Mouse (Mus musculus) G1E (cell line): ENCODE results near the gene Itgb2l. TPM values are rescaled to one million over a fixed set of nuclear protein-coding genes. Genes with fewer than 3 reads are reported as not detected.

Source experiments
- ATAC-seq: 2 replicates; pipeline ENCODE4 v1.8.0; 2016; ENCODE audit warnings: mild to moderate bottlenecking; ENCODE audit not compliant: insufficient number of reproducible peaks, poor library complexity, low FRiP score, severe bottlenecking; ENCODE audit errors: extremely low read depth
- DNase-seq: peaks from one replicate; pipeline ENCODE4 v3.0.0; 2012; ENCODE audit warnings: low spot score
- H3K27me3 ChIP-seq: 2 replicates; pipeline ENCODE4 v1.6.1; 2012; ENCODE audit warnings: mild to moderate bottlenecking, low read length, inconsistent platforms; ENCODE audit not compliant: insufficient read depth
- H3K36me3 ChIP-seq: replicated peaks from 2 replicates; pipeline ENCODE3; 2012; ENCODE audit warnings: mild to moderate bottlenecking, inconsistent platforms
- H3K4me1 ChIP-seq: 2 replicates; pipeline ENCODE4 v1.6.1; 2012; ENCODE audit warnings: low read depth, low read length, inconsistent platforms, mixed read lengths; ENCODE audit not compliant: insufficient read depth
- H3K4me3 ChIP-seq: 2 replicates; pipeline ENCODE4 v1.5.1; 2012; ENCODE audit warnings: low read depth, mild to moderate bottlenecking, inconsistent platforms, low read length, moderate library complexity, mixed read lengths
- H3K9me3 ChIP-seq: replicated peaks from 2 replicates; pipeline ENCODE4 v1.6.1; 2012; ENCODE audit warnings: inconsistent platforms
- CTCF ChIP-seq: IDR thresholded peaks from 2 replicates; pipeline ENCODE4 v1.5.1; 2012; ENCODE audit warnings: low read depth, low read length, inconsistent platforms, mixed read lengths
- GATA1 ChIP-seq: IDR thresholded peaks from 2 replicates; pipeline ENCODE4 v1.6.1; 2012; ENCODE audit warnings: borderline replicate concordance, low read length, inconsistent platforms, mixed read lengths
- GATA2 ChIP-seq: IDR thresholded peaks from 2 replicates; pipeline ENCODE4 v1.6.1; 2012; ENCODE audit warnings: low read depth, low read length, inconsistent platforms, borderline replicate concordance
- POLR2AphosphoS5 ChIP-seq: IDR thresholded peaks from 2 replicates; pipeline ENCODE4 v1.6.1; 2012; ENCODE audit warnings: low read depth, low read length, inconsistent platforms; ENCODE audit not compliant: insufficient replicate concordance
- TAL1 ChIP-seq: conservative IDR thresholded peaks from 2 replicates; pipeline ENCODE4 v1.6.1; 2012; ENCODE audit warnings: low read depth, low read length, inconsistent platforms, mixed read lengths
- polyA plus RNA-seq: library from polyadenylated mRNA; stranded (reverse); fragments of >175 nt; gene quantifications from 2 replicates; pipeline ENCODE4 v1.2.3, GENCODE M21; 2012
- total RNA-seq, 2 experiments: library from RNA; stranded (forward) in 1 of 2; stranded (reverse) in 1 of 2; fragments of 200-1000 nt in 1 of 2; fragments of >200 nt in 1 of 2; fragmentation: Nextera tagmentation in 1 of 2; gene quantifications; 2 replicates each; pipeline ENCODE4 v1.2.3; 2014 to 2017

Gene Itgb2l
- total and polyA plus RNA-seq, 3 experiments: 0.16 TPM; not detected in 2

- TF ChIP-seq GATA1: no peak
- Histone ChIP-seq H3K9me3 (peaks cover 13% of the 10 kb centered on the region; the same call in 1 of the 2 replicates), H3K4me3 (no peak overlapping the region), H3K27me3 (no peaks in the 10 kb centered on the region; the same call in 1 of the 2 replicates), H3K4me1 (no peaks in the 10 kb centered on the region), H3K36me3 (no peaks in the 10 kb centered on the region)
- DNase-seq (no peak), ATAC-seq (no peak)
Observed at GRCm38 (mm10) chr16:96472361-96472760, 28.9 kb upstream of the Itgb2l start.

DNA sequence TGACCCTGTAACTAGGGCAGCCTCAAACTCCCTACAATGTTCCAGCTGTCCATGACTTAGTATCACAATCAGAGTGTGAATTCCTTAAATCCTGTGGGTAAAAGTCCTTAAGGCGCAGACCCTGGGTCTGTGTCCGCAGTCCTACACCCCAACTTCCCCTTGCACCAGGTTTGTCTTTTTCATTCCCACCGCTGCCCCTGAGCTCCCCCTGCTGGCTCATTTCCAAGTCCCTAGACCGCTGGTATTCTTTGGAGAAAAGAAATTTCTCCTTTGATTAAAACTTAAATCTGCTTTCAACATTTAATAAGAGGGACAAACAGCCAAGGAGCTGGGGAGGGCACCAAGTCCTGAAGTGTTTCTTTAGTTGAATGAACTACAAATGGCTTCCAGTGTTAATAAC, 26.2 kb upstream of the Itgb2l start:
- DNase-seq (no peak), ATAC-seq (no peak)
- Histone ChIP-seq H3K27me3 (no peaks in the 10 kb centered on the region; the same call in 1 of the 2 replicates), H3K4me1 (no peaks in the 10 kb centered on the region), H3K9me3 (peaks cover 10% of the 10 kb centered on the region; the same call in 1 of the 2 replicates), H3K36me3 (no peaks in the 10 kb centered on the region), H3K4me3 (no peak overlapping the region)
- TF ChIP-seq GATA1 (no peak), POLR2AphosphoS5 (no peak), CTCF (no peak), GATA2 (no peak), TAL1 (no peak)

DNA sequence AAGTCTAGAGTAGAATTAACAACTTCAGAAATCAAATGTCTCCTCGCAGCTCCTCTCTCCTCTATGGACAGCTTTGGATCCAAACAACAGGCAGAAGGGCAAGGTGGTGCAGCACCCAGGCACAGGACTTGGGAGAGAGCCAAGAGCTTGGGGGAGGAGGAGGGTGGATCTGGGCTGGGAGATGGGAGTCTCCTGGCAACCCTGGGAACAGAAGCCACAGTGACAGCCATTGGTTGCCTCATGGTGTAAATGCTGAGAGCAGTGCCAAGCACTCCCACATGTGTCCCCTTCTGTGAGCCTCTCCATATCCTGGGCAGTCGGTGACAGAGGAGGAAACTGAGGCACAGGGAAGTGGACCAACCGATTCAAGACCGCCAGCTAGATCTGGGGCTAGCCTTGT, 25.3 kb upstream of the Itgb2l start:
- H3K36me3 ChIP-seq: no peaks in the 10 kb centered on the region
- peaks cover 10% of the 10 kb centered on the region; the same call in 1 of the 2 replicates for H3K9me3 ChIP-seq
- H3K27me3 ChIP-seq: no peaks in the 10 kb centered on the region; the same call in 1 of the 2 replicates
- DNase-seq (no peak), ATAC-seq (no peak)
- TF ChIP-seq GATA1 (no peak), CTCF (no peak), POLR2AphosphoS5 (no peak), GATA2 (no peak), TAL1 (no peak)
- H3K4me3 ChIP-seq: no peak overlapping the region
- H3K4me1 ChIP-seq: no peaks in the 10 kb centered on the region

- no peaks in the 10 kb centered on the region for H3K4me1 ChIP-seq
- DNase-seq (no peak), ATAC-seq (no peak)
- no peaks in the 10 kb centered on the region for H3K36me3 ChIP-seq
- no peak for TF ChIP-seq POLR2AphosphoS5
- no peak for TF ChIP-seq TAL1
- no peak for TF ChIP-seq GATA1
- no peak for TF ChIP-seq GATA2
- TF ChIP-seq CTCF: no peak
- H3K4me3 ChIP-seq: no peak overlapping the region
- no peaks in the 10 kb centered on the region; the same call in 1 of the 2 replicates for H3K27me3 ChIP-seq
- peaks cover 10% of the 10 kb centered on the region; the same call in 1 of the 2 replicates for H3K9me3 ChIP-seq
Observed at GRCm38 (mm10) chr16:96468011-96468410, 24.6 kb upstream of the Itgb2l start.

DNA sequence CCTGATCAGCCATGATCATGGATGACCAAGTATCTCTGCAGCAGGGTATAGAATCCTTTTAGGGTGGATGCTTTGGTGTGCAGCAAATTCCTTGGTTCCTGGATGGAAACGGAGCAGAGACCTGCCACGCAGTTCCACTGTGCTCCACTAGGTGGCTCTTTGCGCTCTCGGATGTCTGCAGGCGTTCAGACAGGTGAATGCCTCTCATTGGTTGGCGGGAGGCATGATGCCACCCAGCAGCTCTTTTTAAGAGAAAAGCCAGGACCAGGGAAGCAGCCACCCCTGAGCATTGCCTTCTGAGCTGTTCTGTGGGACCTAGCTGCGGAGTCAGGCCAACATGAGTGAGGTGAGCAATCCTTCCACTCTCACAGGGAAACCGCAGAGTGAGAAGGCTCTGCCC, 24.0 kb upstream of the Itgb2l start, which contains the start of gene Pcp4:
Gene Pcp4, plus strand, starts transcription at position 162 of the 400 bp plus-strand sequence.
- peaks cover 10% of the 10 kb centered on the region; the same call in 1 of the 2 replicates for H3K9me3 ChIP-seq
- ATAC-seq (peak; percentile 34), DNase-seq (peak; percentile 2)
- no peaks in the 10 kb centered on the region for H3K4me1 ChIP-seq
- no peaks in the 10 kb centered on the region for H3K36me3 ChIP-seq
- no peak within 1 kb of the TSS for H3K4me3 ChIP-seq
- H3K27me3 ChIP-seq: no peaks in the 10 kb centered on the region; the same call in 1 of the 2 replicates
- no peak for TF ChIP-seq GATA2
- peak; percentile 76; the same call in 1 of the 2 replicates for TF ChIP-seq CTCF

GRCm38 (mm10) chr16:96460788-96461187, 17.4 kb upstream of the Itgb2l start:
- Histone ChIP-seq H3K4me1 (no peaks in the 10 kb centered on the region), H3K9me3 (no peaks in the 10 kb centered on the region; the same call in 1 of the 2 replicates), H3K27me3 (no peaks in the 10 kb centered on the region), H3K4me3 (no peak overlapping the region), H3K36me3 (no peaks in the 10 kb centered on the region)
- DNase-seq (no peak), ATAC-seq (no peak)
- TF ChIP-seq POLR2AphosphoS5 (no peak), TAL1 (no peak), GATA2 (no peak), GATA1 (no peak), CTCF (no peak)

GRCm38 (mm10) chr16:96459356-96459755, 15.9 kb upstream of the Itgb2l start:
- no peak for TF ChIP-seq TAL1
- TF ChIP-seq POLR2AphosphoS5: no peak
- no peak for TF ChIP-seq GATA1
- no peak for TF ChIP-seq GATA2
- TF ChIP-seq CTCF: no peak
- no peak for ATAC-seq
- Histone ChIP-seq H3K4me3 (no peak overlapping the region), H3K9me3 (no peaks in the 10 kb centered on the region), H3K27me3 (no peaks in the 10 kb centered on the region), H3K36me3 (no peaks in the 10 kb centered on the region), H3K4me1 (no peaks in the 10 kb centered on the region)
- no peak for DNase-seq
